Comparison of ENCODE assay signal across 7 mouse cellular contexts in genomic region chr4:149841856-149842255, GRCm38 (mm10).
DNase-seq lines count a peak whose midpoint lies in the region; ATAC-seq and TF ChIP-seq lines count a peak whose summit lies in the region.

No protein-coding gene starts in this region.

- no peaks in the 10 kb centered on the region for H3K27me3 ChIP-seq in hindbrain, postnatal 0 days (ENCODE audit: insufficient read depth, low read length)
- no peaks in the 10 kb centered on the region for H3K27me3 ChIP-seq in hindbrain, embryonic 13.5 days
- no peaks in the 10 kb centered on the region for H3K27me3 ChIP-seq in ES-Bruce4 (ENCODE audit: control insufficient read depth, insufficient read depth, low read length, poor library complexity, severe bottlenecking)
- H3K27me3 ChIP-seq in kidney, postnatal 0 days (ENCODE audit: insufficient read depth, low read length) = no peaks in the 10 kb centered on the region

- H3K4me3 ChIP-seq in hindbrain, postnatal 0 days (ENCODE audit: low read length) = no peak overlapping the region
- H3K4me3 ChIP-seq in hindbrain, embryonic 13.5 days = no peak overlapping the region
- no peak overlapping the region for H3K4me3 ChIP-seq in ES-Bruce4 (ENCODE audit: low read depth, low read length)
- no peak overlapping the region for H3K4me3 ChIP-seq in kidney, postnatal 0 days (replicated peaks; ENCODE audit: low read depth, low read length)

- peak; percentile 78 for TF ChIP-seq EP300 in ES-Bruce4 (IDR thresholded peaks at IDR 0.05; ENCODE audit: insufficient read depth, low read depth, low read length)

- no peak overlapping the region for H3K9ac ChIP-seq in hindbrain, postnatal 0 days (replicated peaks; ENCODE audit: low read length)
- H3K9ac ChIP-seq in hindbrain, embryonic 13.5 days = no peak overlapping the region
- no peak overlapping the region for H3K9ac ChIP-seq in ES-Bruce4 (ENCODE audit: low read depth, poor library complexity, severe bottlenecking)
- no peak overlapping the region for H3K9ac ChIP-seq in kidney, postnatal 0 days (ENCODE audit: low read depth, low read length)

- H3K4me2 ChIP-seq in hindbrain, postnatal 0 days (ENCODE audit: low read depth, low read length) = no peak overlapping the region
- no peak overlapping the region for H3K4me2 ChIP-seq in hindbrain, embryonic 13.5 days
- no peak overlapping the region for H3K4me2 ChIP-seq in kidney, postnatal 0 days (ENCODE audit: low read length)

- no peak overlapping the region for H3K27ac ChIP-seq in hindbrain, postnatal 0 days
- no peak overlapping the region for H3K27ac ChIP-seq in hindbrain, embryonic 13.5 days
- H3K27ac ChIP-seq in ES-Bruce4 (ENCODE audit: insufficient read depth, low read length) = no peak overlapping the region
- H3K27ac ChIP-seq in kidney, postnatal 0 days = no peak overlapping the region

- DNase-seq in hindbrain, postnatal 0 days (ENCODE audit: low spot score) = peak; percentile 58
- peak; percentile 64 for DNase-seq in A20 (ENCODE audit: low read depth, low spot score)
- DNase-seq in kidney, postnatal 0 days (ENCODE audit: low spot score) = no peak
- peak; percentile 34 for DNase-seq in skeletal muscle tissue, adult 2 months (ENCODE audit: low read depth, low spot score)

- TF ChIP-seq CTCF in hindbrain, postnatal 0 days (IDR thresholded peaks at IDR 0.05; ENCODE audit: low read depth) = peak; percentile 77
- peak; percentile 88 for TF ChIP-seq CTCF in ES-Bruce4 (IDR thresholded peaks at IDR 0.05; ENCODE audit: low read depth, low read length)
- TF ChIP-seq CTCF in kidney, postnatal 0 days (IDR thresholded peaks at IDR 0.05; ENCODE audit: low read depth) = peak; percentile 70

- ATAC-seq in hindbrain, postnatal 0 days = no peak
- ATAC-seq in hindbrain, embryonic 13.5 days (ENCODE audit: low FRiP score) = no peak
- ATAC-seq in kidney, postnatal 0 days (replicated peaks; ENCODE audit: low FRiP score, low read depth) = no peak
- no peak for ATAC-seq in inflammation-experienced regulatory T-cells, adult 6 months

- no peaks in the 10 kb centered on the region for H3K36me3 ChIP-seq in hindbrain, postnatal 0 days (ENCODE audit: insufficient read depth, low read length)
- no peaks in the 10 kb centered on the region for H3K36me3 ChIP-seq in hindbrain, embryonic 13.5 days
- no peaks in the 10 kb centered on the region for H3K36me3 ChIP-seq in ES-Bruce4 (ENCODE audit: control insufficient read depth, insufficient read depth, low read length, poor library complexity, severe bottlenecking)
- no peaks in the 10 kb centered on the region for H3K36me3 ChIP-seq in kidney, postnatal 0 days (ENCODE audit: insufficient read depth, low read length)

- no peaks in the 10 kb centered on the region for H3K4me1 ChIP-seq in hindbrain, postnatal 0 days (ENCODE audit: insufficient read depth, low read length)
- H3K4me1 ChIP-seq in hindbrain, embryonic 13.5 days (replicated peaks) = peaks cover 3% of the 10 kb centered on the region; the same call in 1 of the 2 replicates
- no peaks in the 10 kb centered on the region for H3K4me1 ChIP-seq in ES-Bruce4 (ENCODE audit: control insufficient read depth, insufficient read depth, low read length)
- no peaks in the 10 kb centered on the region for H3K4me1 ChIP-seq in kidney, postnatal 0 days (replicated peaks; ENCODE audit: insufficient read depth, low read length)

- H3K9me3 ChIP-seq in hindbrain, postnatal 0 days (ENCODE audit: low read length) = no peaks in the 10 kb centered on the region
- no peaks in the 10 kb centered on the region for H3K9me3 ChIP-seq in hindbrain, embryonic 13.5 days
- no peaks in the 10 kb centered on the region for H3K9me3 ChIP-seq in ES-Bruce4 (replicated peaks; ENCODE audit: control insufficient read depth, insufficient read depth, low read length, poor library complexity, severe bottlenecking)
- H3K9me3 ChIP-seq in kidney, postnatal 0 days (replicated peaks; ENCODE audit: low read length) = no peaks in the 10 kb centered on the region

- TF ChIP-seq POLR2A in ES-Bruce4 (IDR thresholded peaks at IDR 0.05; ENCODE audit: insufficient read depth, low read length) = no peak

- 69% methylated on average over 6 of the region's 6 CpGs for WGBS in hindbrain, postnatal 0 days
- WGBS in hindbrain, embryonic 13.5 days = 65% methylated on average over 6 of the region's 6 CpGs
- 80% methylated on average over 6 of the region's 6 CpGs for WGBS in kidney, postnatal 0 days
